Mouse (Mus musculus) kidney, postnatal 36 days (tissue): ENCODE measurements around the gene Eomes.

ENCODE experiments used
- DNase-seq, 2 experiments: peaks; one replicate each; pipeline ENCODE4 v3.0.0; 2021 to 2022; ENCODE audit warnings: mixed read lengths in 2 of 2

The Eomes gene

DNA sequence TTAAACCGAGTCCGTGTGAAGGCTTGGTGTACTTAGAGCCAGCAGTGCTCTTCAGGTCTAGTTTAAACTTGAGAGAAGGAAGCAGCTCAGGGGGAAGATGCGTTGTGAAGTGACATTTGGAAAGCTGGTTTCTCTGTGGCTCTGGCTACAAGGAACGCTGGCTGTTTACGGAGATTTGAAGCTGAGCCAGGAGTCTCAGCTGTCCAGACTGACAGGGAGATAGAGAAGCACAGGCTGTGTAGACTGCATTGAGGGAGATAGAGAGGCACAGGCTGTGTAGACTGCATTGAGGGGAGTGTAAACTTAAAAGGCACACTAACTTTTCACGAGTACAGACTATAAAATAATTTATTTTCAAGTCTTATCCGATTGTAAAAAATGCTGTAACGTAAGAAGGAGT is 42.0 kb downstream of the Eomes start:
- no peak for DNase-seq

DNA sequence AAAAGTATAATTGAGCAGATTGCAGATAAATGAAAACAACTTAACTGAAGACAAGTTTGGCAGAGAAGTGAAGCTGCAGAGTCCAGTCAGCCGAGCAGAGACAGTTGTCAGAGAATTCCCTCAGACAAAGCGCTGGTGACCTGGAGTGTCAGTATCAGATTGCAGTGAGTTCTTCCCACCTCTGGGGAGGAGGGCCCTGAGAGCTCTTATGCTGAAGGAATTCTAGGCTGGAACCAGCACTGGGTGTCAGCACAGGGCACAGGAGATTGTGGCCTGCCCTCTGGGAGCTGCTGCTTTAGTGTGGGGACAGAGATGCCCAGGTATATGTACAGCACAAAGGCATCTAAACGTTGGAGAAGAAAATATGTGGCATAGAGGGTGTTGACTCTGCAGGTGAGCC is 42.8 kb downstream of the Eomes start:
- no peak for DNase-seq

DNA sequence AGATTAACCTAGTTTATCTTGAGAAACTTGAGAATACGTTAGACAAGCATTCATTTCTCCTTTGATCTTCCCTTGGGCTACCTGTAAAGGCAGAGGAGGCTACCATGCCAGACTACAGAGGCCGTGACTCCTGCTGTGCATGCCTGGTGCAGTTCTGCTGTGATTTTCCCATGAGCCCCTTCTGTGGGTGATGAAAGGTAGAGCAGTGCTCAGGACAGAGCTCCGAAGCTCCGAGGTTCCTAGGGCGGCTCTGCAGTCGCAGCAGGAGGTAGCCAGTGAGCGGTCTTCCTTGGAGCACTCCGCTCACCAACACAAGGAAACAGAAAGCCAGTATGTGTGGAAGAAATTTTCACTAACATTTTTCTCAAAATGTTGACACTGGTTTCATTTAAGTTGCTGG is 43.6 kb downstream of the Eomes start:
- no peak for DNase-seq

DNA sequence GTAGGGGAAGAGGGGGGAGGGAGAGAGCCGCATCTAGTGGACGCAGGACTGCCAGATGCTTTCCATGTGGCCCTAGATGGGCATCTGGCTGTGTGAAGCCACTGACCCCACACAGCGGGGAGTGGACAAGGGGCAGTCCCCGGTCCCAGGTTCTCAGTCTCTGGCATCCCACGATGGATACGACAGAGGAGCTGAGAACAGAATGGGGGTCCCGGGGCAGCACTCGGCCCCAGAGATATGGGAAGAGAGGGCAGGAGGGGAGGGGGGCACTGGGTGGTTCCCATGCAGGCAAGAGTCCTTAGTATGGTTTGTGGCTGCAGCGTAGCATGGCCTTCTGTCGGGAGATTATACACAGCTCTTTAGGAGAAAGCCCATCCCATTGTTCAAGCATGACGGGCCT is 45.7 kb downstream of the Eomes start:
- DNase-seq, result no peak

DNA sequence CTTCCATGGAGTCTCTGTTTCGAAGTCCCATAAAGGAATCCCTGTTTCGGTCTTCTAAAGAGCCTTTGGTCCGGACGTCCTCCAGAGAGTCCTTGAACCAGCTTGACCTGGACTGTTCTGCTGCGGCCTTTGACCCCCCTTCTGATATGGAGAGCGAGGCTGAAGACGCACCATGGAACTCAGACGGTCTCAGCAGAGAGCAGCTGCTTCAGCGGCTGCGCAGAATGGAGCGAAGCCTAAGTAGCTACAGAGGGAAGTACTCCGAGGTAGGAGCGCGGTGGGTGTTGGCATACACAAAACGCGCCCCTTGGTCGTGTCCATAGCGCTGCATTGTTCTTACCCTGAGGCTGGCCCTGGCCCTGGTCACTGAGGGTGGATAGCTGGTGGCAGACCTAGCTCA is 49.0 kb downstream of the Eomes start:
- DNase-seq, result no peak

DNA sequence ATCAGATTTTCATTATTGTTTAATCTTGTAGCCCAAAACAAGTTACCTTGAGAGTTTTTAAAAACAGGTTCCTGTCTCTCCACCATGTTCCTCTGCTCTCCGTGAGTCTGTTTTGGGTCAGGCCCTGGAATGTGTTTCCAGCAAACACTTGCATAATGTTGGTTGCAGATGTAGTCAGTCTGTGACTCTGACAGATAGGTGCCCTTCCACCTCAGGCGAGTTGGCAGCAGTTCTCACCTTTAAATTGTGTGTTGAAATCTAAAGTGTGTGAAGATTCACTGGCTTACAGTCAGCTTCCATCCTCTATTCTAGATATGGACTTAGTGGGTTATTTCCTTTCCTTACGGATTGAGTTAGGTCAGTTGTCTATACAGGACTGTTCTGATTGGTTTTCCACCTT is 51.8 kb downstream of the Eomes start:
- no peak for DNase-seq

DNA sequence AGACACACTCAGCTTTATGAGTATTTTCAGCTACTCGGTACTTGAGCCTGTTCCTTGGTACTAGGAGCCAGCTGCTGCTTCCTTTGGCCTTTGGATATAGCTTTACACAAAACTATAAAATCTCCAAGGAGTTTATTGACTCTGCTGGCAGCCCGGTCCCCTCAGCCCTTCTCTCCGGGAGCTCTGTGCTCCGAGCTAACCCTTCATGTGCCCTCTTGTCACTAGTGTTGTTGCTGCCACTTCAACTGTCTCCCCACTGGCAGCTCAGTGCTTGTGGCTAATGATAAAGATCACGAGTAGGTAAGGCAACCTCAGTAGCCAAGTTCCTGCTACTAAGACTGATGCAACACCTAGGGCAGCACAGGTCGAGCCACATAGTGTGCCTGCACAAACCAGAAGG is 52.7 kb downstream of the Eomes start:
- DNase-seq, result no peak

DNA sequence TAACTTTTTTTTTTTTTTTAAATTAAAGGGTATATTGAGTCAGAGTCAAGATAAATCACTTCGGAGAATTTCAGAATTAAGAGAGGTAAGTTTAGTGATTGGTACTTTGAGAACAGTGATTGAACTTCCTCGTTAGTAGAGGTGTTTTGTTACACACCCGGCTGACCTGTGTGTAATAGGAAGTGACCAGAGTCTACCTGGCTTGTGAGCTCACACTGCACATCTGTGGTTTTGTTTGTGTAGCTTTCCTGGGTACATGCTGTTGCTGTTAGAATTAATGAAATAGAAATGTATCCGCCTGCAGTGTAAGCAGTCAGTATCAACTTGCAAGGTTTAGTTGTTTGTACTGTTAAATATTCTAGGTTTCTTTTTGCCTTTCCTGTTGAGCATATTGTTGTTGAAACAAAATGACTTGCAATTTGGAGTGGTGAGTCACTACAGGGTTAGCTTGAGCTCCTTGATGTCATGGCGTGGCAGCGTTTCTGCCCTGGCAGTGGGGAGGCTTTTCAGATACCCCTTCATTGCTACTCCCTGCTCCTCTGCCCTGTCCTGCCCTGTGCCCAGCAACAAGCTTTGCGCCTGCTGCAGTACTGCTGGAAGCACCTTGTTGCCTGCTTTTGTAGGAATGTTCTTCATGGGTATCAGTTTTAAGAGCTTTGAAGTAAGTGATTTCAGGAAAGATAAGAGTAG is 54.6 kb downstream of the Eomes start:
- no peak for DNase-seq
